ENCODE assay signal across 32 mouse cellular contexts in genomic region chr4:34659012-34659411, GRCm38 (mm10).
"Had no signal": no experiment of that assay in that cellular context is flagged by ENCODE, and none has a peak within 500 bp of the region (broad histone marks: within the 10 kb centered on the region; RNA-seq: fewer than 3 reads in every experiment).

No protein-coding gene starts in this region.

- DNase-seq: left cerebral cortex, postnatal 4 days; liver; liver, embryonic 13.5 days; liver, postnatal 0 days; lung, adult 18-20 months; lung, adult 2 months; lung, embryonic 14.5 days; lung, postnatal 10 days; lung, postnatal 14 days; lung, postnatal 36 days; lung, postnatal 4 days; midbrain, embryonic 14.5 days had no signal

- H3K27me3 ChIP-seq: limb, embryonic 12.5 days; limb, embryonic 13.5 days; limb, embryonic 15.5 days; liver, embryonic 12.5 days; liver, embryonic 13.5 days; liver, embryonic 15.5 days; lung, embryonic 15.5 days; megakaryocyte, embryonic 14.5 days; midbrain, embryonic 12.5 days; midbrain, embryonic 13.5 days; midbrain, embryonic 15.5 days; neural tube, embryonic 12.5 days had no signal

- H3K4me3 ChIP-seq: limb, embryonic 10.5 days; limb, embryonic 12.5 days; limb, embryonic 13.5 days; limb, embryonic 15.5 days; liver, embryonic 12.5 days; liver, embryonic 13.5 days; liver, embryonic 15.5 days; lung, embryonic 15.5 days; megakaryocyte, embryonic 14.5 days; midbrain, embryonic 10.5 days; midbrain, embryonic 12.5 days; midbrain, embryonic 13.5 days; midbrain, embryonic 15.5 days; myocyte; neural tube, embryonic 12.5 days had no signal

- H3K9ac ChIP-seq: limb, embryonic 12.5 days; limb, embryonic 13.5 days; limb, embryonic 15.5 days; liver, embryonic 12.5 days; liver, embryonic 13.5 days; liver, embryonic 14.5 days; liver, embryonic 15.5 days; liver, postnatal 0 days; lung, embryonic 14.5 days; lung, embryonic 15.5 days; midbrain, embryonic 12.5 days; midbrain, embryonic 13.5 days; midbrain, embryonic 15.5 days; neural tube, embryonic 12.5 days had no signal

- H3K4me2 ChIP-seq: limb, embryonic 12.5 days; limb, embryonic 13.5 days; limb, embryonic 15.5 days; liver, embryonic 11.5 days; liver, embryonic 12.5 days; liver, embryonic 13.5 days; liver, embryonic 15.5 days; lung, embryonic 14.5 days; lung, embryonic 15.5 days; midbrain, embryonic 11.5 days; midbrain, embryonic 12.5 days; midbrain, embryonic 13.5 days; midbrain, embryonic 15.5 days; neural tube, embryonic 12.5 days had no signal

- H3K9me3 ChIP-seq: limb, embryonic 10.5 days; limb, embryonic 12.5 days; limb, embryonic 13.5 days; limb, embryonic 15.5 days; liver, embryonic 12.5 days; liver, embryonic 13.5 days; liver, embryonic 15.5 days; lung, embryonic 15.5 days; megakaryocyte, embryonic 14.5 days; midbrain, embryonic 10.5 days; midbrain, embryonic 12.5 days; midbrain, embryonic 13.5 days; midbrain, embryonic 15.5 days; neural tube, embryonic 12.5 days had no signal

- H3K4me1 ChIP-seq: limb, embryonic 10.5 days; limb, embryonic 12.5 days; limb, embryonic 13.5 days; limb, embryonic 15.5 days; liver, embryonic 12.5 days; liver, embryonic 13.5 days; liver, embryonic 15.5 days; lung, embryonic 15.5 days; megakaryocyte, embryonic 14.5 days; midbrain, embryonic 10.5 days; midbrain, embryonic 12.5 days; midbrain, embryonic 13.5 days; midbrain, embryonic 15.5 days; neural tube, embryonic 12.5 days had no signal

- H3K27ac ChIP-seq: limb, embryonic 10.5 days; limb, embryonic 12.5 days; limb, embryonic 13.5 days; limb, embryonic 15.5 days; liver, embryonic 12.5 days; liver, embryonic 13.5 days; liver, embryonic 14.5 days; liver, embryonic 15.5 days; lung, embryonic 15.5 days; macrophage; midbrain, embryonic 10.5 days; midbrain, embryonic 12.5 days; midbrain, embryonic 13.5 days; midbrain, embryonic 15.5 days; neural tube, embryonic 12.5 days had no signal

- ATAC-seq: liver, embryonic 12.5 days; liver, postnatal 0 days; lung, postnatal 0 days; midbrain, embryonic 13.5 days; midbrain, embryonic 15.5 days; midbrain, embryonic 16.5 days had no signal
